Mouse (Mus musculus): ENCODE measurements around the gene 0610030E20Rik.

The 0610030E20Rik gene

DNA sequence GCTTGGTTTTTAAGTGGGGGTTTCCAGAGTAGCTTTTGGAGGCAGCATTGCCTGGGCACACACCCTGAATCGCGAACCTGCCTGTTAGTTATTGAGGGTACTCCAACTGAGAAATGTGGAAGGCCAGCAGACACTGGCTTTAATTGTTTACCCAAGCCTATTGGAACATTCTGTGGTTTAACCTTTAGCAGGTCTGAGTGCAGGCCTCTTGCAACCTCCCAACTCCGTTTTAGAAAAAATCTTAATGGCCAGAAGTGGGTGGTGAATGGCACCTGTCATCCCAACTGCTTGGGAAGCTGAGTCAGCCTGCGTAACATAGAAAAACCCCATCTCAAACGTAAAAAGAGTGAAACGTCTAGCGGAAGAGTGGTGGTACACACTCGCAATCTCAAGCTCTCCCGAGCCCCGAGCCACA, 49.7 kb downstream of the 0610030E20Rik start:
- DNase-seq: peak; percentile 42 to 54

DNA sequence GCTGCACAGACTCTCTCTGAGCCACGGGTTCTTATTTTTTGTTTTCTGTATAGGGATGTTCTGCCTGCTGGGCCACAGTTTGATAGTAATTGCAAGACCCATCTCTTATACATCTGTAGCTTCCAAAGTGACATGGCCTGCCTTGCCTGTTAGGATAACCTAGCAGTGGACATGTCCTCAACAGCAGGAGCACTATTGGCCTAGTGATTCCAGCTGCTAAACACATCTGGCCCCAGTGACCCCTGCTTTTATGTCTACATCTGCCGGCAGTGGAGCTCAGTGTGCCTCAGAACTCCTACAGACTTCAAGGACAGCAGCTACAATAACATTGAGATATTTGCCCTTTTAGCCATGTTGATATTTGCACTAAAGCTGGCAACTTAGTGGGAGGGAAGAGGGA, 52.9 kb downstream of the 0610030E20Rik start:
- DNase-seq: no peak

DNA sequence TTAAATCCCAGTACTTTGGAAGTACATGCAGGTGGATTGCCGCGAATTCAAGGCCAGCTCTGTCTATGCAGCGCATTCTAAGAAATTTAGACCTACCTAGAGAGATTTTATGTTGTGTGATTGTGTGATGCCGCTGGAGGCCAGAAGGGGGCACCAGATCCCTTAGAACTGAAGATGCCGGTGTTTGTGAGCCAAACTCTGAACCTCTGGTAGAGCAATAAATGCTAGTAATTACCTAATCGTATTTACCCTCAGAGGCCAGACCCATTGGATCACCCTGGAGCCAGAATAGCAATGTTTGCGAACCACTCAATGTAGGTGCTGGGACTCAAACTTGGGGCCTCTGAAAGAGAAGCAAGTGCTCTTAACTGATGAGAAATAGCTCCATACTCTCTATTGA, 54.8 kb downstream of the 0610030E20Rik start:
- DNase-seq: peak; percentile 74 to 85

All from lung, postnatal 4 days (tissue).